Mouse (Mus musculus) embryonic fibroblast, embryonic 13.5 days (primary cell): ENCODE data around the gene Skiv2l.

Experiments used
- CTCF ChIP-seq: IDR thresholded peaks from 2 replicates; pipeline ENCODE4 v1.5.1; 2011; ENCODE audit warnings: mild to moderate bottlenecking, control low read depth, low read length, moderate library complexity, borderline replicate concordance; ENCODE audit not compliant: insufficient read depth
- POLR2A ChIP-seq: IDR thresholded peaks from 2 replicates; pipeline ENCODE4 v1.6.1; 2011; ENCODE audit warnings: low read depth, mild to moderate bottlenecking, control low read depth, low read length, moderate library complexity

DNA sequence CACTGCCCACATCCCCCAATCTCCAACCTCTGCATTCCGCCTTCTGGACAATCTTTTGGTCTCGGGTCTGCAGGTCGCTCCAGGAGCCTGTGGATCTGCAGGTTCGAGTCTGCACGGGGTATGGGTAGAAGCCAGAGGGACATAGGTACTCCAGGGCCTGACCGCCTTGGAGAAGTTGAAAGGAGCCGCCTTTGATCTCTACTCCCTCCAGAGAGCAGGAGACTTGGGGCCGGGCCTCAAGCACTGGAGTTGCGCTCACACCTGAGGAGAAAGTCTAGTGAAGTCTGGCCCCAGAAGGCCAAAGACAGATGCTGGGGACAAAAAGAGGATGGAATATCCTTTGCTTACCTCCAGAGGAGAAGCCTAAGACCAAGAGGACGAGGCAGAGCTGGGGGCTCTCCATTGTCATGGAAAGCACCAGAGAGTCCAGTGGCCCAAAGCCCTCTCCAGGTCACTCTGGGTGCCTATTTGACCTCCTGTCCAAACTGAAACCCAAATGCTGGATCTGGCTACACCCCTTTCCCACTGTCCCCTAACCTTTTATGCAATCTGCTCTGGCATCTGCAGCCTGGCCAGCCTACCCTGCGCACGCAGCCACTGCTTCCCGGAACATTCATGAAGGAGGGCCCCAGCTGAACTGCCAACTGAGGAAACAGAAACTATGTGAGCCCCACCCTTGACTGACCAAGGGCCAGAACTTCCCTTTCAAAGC, 11.8 kb upstream of the Skiv2l start:
- TF ChIP-seq CTCF (no peak), POLR2A (no peak)
